Mouse (Mus musculus): ENCODE measurements around the gene Dqx1. TPM values are rescaled to one million over a fixed set of nuclear protein-coding genes. Genes with fewer than 3 reads are reported as not detected.
A peak's percentile ranks its signal among the peaks of the same experiment; 100 is the strongest.

Gene Dqx1
- polyA plus RNA-seq, 1 experiment from 2014 or later: 0.23 TPM

DNA sequence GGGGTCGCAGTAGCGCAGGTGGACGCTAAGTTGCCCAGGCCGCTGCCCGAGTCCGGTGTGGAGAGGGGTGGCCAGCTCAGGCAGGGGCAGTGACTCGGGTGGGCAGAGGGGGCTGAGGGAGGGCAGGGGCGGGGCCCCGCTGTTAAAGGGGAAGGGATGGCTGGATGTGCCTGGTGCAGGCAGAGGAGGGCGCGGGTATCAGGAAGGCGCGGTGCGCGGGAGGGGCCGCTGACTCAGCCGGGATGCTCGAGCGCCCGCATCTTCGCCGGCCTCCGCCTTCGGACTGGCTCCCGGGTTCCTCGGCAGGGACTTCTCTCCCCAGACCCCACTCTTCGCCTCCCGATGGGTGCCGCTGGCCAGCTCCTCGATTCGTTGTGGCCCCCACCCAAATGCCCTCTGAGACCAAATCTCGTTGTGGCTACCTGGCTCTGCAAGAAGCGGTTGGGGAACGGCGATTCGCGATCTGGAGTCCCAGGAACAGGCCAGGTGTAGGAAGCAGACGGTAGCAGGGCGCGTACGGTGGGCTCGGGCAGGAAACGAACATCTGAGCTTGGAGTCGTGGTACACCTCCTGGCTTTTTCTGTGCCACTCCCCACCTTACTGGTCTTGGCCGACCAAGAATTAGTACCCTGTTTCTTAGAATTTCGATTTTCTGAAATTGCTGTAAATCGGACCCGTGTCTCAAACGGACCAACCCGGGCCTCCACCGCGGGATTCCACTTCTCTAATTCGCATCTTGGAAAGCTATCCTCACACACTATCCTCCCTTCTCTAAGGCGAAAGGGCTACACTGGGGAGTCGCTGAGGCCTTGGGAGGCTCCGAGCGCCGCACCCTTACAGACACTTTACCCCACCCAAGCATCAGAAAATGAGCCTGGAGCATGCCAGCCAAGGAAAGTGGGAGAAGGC lies 12.9 kb downstream of the Dqx1 start:
- Histone ChIP-seq H3K36me3 (ENCODE audit: inconsistent target) (no peaks in the 10 kb centered on the region), H3K79me2 (ENCODE audit: inconsistent target) (no peaks in the 10 kb centered on the region), H3K27ac (no peak overlapping the region), H3K4me3 (ENCODE audit: inconsistent target) (no peak overlapping the region)
- WGBS (ENCODE audit: missing documents): 4% methylated on average over 57 of the region's 58 CpGs

DNA sequence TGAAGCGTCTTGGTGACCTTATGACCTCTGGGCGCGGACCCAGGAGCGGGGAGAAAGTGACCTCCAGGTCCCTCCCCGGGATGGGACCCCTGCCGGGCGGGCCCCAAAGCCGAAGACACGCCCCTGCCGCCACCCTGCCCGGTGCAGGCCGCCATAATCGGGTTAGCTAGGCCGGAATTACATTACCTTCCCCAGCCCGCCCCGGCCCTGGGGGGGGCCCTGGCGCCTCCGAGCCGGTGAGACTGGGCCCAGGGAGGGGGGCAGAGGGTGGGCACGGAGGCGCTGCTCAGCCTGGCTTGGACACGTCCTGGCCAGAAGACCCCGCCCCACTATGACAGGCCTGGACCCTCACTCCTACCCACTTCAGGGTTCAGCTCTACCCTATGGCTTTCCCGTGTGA lies 13.6 kb downstream of the Dqx1 start:
- Histone ChIP-seq H3K27ac (no peak overlapping the region), H3K79me2 (ENCODE audit: inconsistent target) (no peaks in the 10 kb centered on the region), H3K36me3 (ENCODE audit: inconsistent target) (no peaks in the 10 kb centered on the region), H3K4me3 (ENCODE audit: inconsistent target) (no peak overlapping the region)
- 9% methylated on average over 21 of the region's 24 CpGs for WGBS (ENCODE audit: missing documents)

DNA sequence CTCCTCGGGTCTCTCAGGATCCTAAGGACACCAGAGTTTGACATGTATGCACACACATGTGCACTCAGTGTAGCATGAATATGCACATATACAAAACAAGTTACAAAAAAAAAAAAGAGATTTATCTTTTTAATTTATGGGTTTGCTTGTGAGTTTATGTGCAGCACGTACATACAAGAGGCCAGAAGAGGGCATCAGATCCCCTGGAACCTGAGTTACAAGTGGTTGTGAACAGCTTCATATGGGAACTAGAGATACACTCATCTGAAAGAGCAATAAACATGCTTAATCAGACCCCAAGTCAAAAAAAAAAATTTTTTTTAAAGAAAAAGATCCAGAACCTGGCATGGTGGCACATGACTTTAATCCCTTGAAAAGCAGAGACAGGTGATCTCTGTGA lies 17.3 kb downstream of the Dqx1 start:
- Histone ChIP-seq H3K79me2 (ENCODE audit: inconsistent target) (peaks cover 8% of the 10 kb centered on the region; the same call in 1 of the 2 replicates), H3K4me3 (ENCODE audit: inconsistent target) (no peak overlapping the region), H3K36me3 (ENCODE audit: inconsistent target) (0 out of 2 replicates have a peak, but pooled peaks cover 3% of the 10 kb centered on the region), H3K27ac (no peak overlapping the region)
- 26% methylated on average over 2 of the region's 2 CpGs for WGBS (ENCODE audit: missing documents)

DNA sequence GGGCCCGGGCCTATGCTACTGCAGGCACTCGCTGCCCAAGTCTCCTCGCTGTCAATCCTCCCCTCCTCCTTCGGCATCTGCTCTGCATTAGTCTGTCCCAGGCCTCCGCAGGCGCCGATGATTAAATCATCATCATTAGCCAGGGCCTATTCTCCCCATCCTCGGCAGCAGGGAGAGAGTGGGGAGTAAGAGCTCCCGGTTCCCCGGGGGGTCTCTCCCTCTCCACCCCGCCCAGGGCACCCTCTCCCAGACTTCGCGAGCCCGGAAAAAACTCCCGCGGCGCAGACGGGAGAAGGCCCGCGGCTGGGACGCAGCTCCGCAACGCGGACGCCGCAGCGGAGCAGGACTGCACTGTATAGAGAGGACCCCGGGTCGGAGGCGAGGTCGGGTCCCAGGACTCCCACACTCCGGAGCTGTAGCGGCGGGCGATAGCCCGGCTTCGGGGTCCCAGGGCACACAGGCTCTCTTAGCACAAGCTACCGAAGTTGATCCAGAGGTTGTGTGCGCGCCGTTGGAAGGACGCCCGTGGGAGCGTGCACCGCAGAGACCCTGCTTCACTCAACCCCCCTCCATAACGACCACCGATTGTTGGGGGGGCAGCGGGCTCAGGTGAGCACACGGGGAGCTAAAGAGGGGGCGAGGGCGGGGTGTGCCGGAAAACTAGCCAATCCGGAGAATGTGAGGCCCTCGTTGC lies 20.1 kb downstream of the Dqx1 start, which contains the start of gene Pcgf1:
Gene Pcgf1, plus strand, starts transcription at position 240 of the 694 bp plus-strand sequence.
- H3K79me2 ChIP-seq (ENCODE audit: inconsistent target): peaks cover 8% of the 10 kb centered on the region; the same call in 1 of the 2 replicates
- H3K4me3 ChIP-seq (ENCODE audit: inconsistent target): peak within 1 kb of the TSS; percentile 58

DNA sequence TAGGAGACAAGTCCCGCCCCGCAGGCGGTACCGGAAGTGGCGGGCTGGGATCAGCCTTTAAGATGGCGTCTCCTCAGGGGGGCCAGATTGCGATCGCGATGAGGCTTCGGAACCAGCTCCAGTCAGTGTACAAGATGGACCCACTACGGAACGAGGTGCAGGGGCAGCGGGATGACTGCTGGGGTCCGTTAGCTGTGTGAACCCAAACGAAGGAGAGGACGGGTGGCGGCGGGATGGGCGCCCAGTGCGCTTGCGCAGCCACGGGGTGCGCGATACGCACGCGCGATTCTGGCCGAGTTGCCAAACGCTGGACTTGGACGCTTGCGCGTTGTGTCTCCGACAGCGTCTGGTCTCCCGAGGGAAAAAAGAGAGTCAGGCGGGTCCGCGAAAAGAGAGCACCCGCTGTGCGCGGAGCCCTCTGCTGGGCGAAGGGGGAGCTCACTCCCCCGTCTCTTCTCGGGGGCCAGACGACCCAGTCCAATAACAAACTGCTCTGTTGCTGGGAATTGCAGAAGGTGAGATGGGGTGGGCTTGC lies 20.7 kb downstream of the Dqx1 start:
- WGBS (ENCODE audit: missing documents): under 1% methylated on average over 46 of the region's 46 CpGs
- peaks cover 8% of the 10 kb centered on the region; the same call in 1 of the 2 replicates for H3K79me2 ChIP-seq (ENCODE audit: inconsistent target)
- peak overlapping the region; percentile 68 for H3K27ac ChIP-seq
- H3K4me3 ChIP-seq (ENCODE audit: inconsistent target): peak overlapping the region; percentile 58
- peaks cover 18% of the 10 kb centered on the region; the same call in 1 of the 2 replicates for H3K36me3 ChIP-seq (ENCODE audit: inconsistent target)

More for the DNA sequence above, 20.1 kb downstream of the Dqx1 start, which contains the start of gene Pcgf1:
- 2% methylated on average over 52 of the region's 54 CpGs for WGBS (ENCODE audit: missing documents)
- Histone ChIP-seq H3K36me3 (ENCODE audit: inconsistent target) (peaks cover 18% of the 10 kb centered on the region; the same call in 1 of the 2 replicates), H3K27ac (peak within 1 kb of the TSS; percentile 68)

DNA sequence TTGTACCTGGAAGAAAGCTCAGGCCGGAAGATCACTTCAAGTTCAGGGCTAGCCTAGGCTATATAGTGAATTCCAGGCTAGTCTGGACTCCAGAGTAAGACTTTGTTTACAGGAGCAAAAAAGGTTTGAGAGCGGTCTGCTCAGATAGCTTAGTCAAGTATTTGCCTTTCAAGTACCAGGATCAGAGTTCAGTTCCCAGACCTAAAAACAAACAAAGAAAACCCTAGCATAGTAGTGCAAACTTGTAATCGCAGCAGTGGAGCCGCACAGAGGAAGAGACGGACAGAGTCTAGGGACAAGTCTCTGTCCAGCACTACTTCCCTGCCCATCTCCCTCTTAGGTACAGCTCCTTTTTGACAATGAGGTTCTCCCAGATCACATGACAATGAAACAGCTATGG lies 22.6 kb downstream of the Dqx1 start:
- WGBS (ENCODE audit: missing documents): 98% methylated on average over 5 of the region's 5 CpGs
- Histone ChIP-seq H3K36me3 (ENCODE audit: inconsistent target) (peaks cover 18% of the 10 kb centered on the region; the same call in 1 of the 2 replicates), H3K27ac (no peak overlapping the region), H3K4me3 (ENCODE audit: inconsistent target) (no peak overlapping the region), H3K79me2 (ENCODE audit: inconsistent target) (peaks cover 8% of the 10 kb centered on the region; the same call in 1 of the 2 replicates)

DNA sequence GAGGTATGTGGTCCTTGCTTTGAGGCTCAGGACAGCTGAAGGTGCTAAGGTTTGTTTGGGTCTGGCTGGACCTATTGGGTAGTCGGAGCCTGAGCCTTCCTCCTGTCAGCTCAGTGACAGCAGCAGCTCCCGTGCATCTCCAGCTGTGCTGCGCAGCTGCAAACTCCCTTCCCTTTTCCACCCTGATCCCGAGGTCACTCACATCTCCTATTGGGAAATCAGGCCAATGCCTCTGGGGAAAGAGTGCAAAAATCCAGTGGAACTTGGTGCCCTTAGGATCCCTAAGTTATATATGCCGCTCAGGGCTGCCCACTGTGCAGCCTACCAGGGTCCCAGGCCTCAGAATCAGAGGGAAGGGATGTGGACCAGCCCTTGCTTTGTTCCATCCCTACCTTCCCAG lies 25.9 kb downstream of the Dqx1 start:
- peaks cover 8% of the 10 kb centered on the region; the same call in 1 of the 2 replicates for H3K79me2 ChIP-seq (ENCODE audit: inconsistent target)
- H3K4me3 ChIP-seq (ENCODE audit: inconsistent target): no peak overlapping the region
- 85% methylated on average over 5 of the region's 5 CpGs for WGBS (ENCODE audit: missing documents)

DNA sequence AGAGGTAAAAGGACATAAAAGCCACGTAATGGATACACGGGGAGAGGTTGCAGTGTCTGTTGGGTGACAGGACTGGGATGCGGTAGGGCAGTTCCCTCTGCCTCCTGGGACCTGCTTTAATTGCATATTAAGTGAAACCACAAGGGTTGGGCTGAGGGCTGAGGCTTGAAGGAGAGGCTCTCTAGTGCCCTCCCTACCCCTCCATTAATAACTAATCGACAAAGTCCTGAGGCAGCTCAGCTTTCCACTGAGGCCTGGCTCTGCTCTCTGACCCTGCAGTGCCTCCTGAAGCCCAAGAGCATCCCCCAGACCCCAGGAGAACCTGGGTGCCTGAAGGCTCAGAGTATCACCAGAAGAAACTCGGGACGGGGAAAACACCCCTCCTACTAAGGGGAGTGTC lies 26.8 kb downstream of the Dqx1 start:
- Histone ChIP-seq H3K36me3 (ENCODE audit: inconsistent target) (peaks cover 18% of the 10 kb centered on the region; the same call in 1 of the 2 replicates), H3K27ac (no peak overlapping the region), H3K79me2 (ENCODE audit: inconsistent target) (no peaks in the 10 kb centered on the region), H3K4me3 (ENCODE audit: inconsistent target) (no peak overlapping the region)
- 50% methylated on average over 6 of the region's 6 CpGs for WGBS (ENCODE audit: missing documents)

More for the DNA sequence above, 25.9 kb downstream of the Dqx1 start:
- no peak overlapping the region for H3K27ac ChIP-seq
- H3K36me3 ChIP-seq (ENCODE audit: inconsistent target): peaks cover 18% of the 10 kb centered on the region; the same call in 1 of the 2 replicates

DNA sequence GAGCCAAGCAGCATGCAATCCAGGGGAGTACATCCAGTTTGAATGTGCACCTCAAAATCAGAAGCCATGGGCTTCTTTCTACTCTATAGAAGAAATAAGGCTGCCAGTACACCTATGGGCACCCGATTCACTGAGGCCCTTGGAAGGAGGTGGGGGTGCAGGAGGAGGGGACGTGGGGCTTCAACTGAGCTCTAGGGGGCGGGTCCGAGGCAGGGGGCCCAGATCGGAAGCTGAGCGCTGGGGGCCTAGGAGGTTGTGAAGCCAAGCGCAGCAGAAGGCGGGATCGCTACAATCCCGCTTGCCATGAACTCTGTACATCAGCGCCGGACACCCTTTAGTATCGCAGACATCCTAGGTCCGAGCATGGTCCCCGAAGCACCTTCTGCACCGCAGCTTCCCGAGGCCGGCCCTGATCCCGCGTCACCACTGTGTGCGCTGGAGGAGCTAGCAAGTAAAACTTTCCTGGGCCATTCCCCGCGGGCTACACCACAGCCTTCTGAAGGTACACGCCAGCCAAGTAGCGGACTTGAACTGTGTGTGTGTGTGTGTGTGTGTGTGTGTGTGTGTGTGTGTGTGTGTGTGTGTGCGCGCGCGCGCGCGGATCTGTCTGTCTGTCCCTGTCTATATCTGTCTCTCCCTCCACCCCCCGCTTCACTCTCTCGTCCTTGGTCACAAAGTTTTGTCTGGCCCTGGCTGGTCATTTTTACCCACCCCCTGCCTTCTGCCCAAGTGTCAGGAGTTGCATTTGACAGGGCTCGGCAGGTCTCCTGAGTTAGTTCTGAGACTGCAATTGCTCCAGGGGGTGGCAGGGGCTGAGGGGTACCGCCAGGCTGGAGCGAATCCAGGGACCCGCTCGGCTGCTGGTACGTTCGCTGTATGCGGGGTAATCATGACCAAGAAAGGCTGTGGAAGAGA lies 28.7 kb downstream of the Dqx1 start, which contains the start of gene Lbx2:
Gene Lbx2, plus strand, starts transcription at position 247 of the 915 bp plus-strand sequence.
- no peak within 1 kb of the TSS; the same call in 1 of the 2 replicates for H3K4me3 ChIP-seq (ENCODE audit: inconsistent target)
- WGBS (ENCODE audit: missing documents): 13% methylated on average over 35 of the region's 42 CpGs
- no peaks in the 10 kb centered on the region for H3K79me2 ChIP-seq (ENCODE audit: inconsistent target)
- no peak within 1 kb of the TSS for H3K27ac ChIP-seq
- peaks cover 5% of the 10 kb centered on the region; the same call in 1 of the 2 replicates for H3K36me3 ChIP-seq (ENCODE audit: inconsistent target)

DNA sequence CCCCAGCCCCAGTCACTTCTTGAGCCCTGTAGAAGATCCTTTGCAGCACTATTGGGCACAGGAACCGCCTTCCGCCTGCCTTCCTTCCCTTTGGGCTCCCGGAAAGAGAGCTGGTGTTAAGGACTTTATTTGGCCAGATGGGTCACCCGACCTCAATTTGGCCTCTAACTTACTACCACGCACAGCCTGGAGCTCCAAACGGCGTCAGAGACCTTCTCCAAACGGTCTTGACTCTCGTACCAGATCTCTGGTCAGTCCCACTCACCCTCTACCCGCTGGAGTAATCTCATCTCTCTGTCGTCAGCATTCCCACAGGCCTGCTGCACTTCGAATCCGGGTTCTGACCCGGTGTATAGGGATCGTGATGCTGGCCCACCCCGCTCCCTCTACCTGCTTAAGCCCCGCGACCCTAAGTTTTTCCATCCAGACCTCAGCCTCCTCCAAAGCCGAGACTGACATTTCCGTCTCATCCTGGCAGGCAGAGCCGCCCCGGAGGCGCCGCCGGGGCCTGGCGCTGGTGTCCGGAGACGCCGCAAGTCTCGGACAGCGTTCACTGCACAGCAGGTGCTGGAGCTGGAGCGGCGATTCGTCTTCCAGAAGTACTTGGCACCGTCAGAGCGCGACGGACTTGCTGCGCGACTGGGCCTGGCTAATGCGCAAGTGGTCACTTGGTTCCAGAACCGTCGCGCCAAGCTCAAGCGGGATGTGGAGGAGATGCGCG lies 29.7 kb downstream of the Dqx1 start:
- Histone ChIP-seq H3K36me3 (ENCODE audit: inconsistent target) (no peaks in the 10 kb centered on the region), H3K4me3 (ENCODE audit: inconsistent target) (no peak overlapping the region), H3K79me2 (ENCODE audit: inconsistent target) (no peaks in the 10 kb centered on the region), H3K27ac (no peak overlapping the region)
- WGBS (ENCODE audit: missing documents): 28% methylated on average over 47 of the region's 47 CpGs

DNA sequence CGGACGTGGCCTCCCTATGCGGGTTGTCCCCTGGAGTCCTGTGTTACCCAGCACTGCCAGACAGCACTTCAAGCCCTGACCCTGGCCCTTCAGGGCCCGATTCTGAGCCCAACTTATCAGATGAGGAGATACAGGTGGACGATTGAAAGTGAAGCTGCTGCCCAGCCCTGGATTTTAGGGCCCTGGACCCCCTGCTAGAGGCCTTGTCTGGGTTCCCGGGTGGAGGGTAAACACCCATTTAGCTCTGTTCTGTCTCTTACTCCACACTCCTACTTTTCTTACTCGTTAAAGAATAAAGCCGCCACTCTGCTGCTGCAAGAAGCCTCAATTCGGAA lies 30.2 kb downstream of the Dqx1 start:
- WGBS (ENCODE audit: missing documents): 65% methylated on average over 9 of the region's 9 CpGs
- Histone ChIP-seq H3K4me3 (ENCODE audit: inconsistent target) (no peak overlapping the region), H3K79me2 (ENCODE audit: inconsistent target) (no peaks in the 10 kb centered on the region), H3K27ac (no peak overlapping the region), H3K36me3 (ENCODE audit: inconsistent target) (no peaks in the 10 kb centered on the region)

DNA sequence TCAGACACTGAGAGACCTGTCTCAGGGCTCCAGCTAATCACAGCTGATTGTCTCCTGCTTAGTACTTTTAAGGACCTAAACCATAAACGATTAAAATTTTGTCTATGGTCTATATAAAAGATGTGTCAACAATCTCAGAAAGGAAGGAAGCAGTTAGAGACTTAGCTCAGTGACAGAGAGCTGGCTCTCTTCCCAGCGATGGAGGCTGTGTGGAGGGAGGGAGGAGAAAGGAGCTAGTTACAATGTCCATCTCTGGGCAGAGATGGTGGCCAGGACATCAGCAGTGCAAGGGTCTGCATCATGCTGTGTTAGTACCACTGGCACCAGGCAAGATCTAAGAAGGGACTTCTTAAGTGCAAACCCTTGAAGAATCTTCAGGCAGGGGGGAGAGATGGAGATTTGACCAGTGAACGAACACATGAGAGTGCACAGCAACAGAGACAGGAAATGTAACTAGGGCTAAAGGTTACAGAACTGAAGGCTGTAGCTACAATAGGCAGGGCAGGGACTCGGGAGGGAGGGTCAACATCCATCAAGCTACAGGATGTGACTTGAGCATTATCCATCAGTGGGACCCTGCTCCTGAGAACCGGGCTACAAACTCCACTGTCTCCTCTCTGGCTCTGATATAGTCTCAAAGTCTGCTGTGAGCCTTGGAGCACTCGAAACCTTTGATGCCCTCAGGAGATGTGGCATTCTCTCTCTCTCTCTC lies 34.9 kb downstream of the Dqx1 start:
- 17% methylated on average over 6 of the region's 6 CpGs for WGBS (ENCODE audit: missing documents)
- no peak overlapping the region for H3K27ac ChIP-seq
- no peaks in the 10 kb centered on the region for H3K79me2 ChIP-seq (ENCODE audit: inconsistent target)
- H3K4me3 ChIP-seq (ENCODE audit: inconsistent target): no peak overlapping the region
- H3K36me3 ChIP-seq (ENCODE audit: inconsistent target): no peaks in the 10 kb centered on the region

DNA sequence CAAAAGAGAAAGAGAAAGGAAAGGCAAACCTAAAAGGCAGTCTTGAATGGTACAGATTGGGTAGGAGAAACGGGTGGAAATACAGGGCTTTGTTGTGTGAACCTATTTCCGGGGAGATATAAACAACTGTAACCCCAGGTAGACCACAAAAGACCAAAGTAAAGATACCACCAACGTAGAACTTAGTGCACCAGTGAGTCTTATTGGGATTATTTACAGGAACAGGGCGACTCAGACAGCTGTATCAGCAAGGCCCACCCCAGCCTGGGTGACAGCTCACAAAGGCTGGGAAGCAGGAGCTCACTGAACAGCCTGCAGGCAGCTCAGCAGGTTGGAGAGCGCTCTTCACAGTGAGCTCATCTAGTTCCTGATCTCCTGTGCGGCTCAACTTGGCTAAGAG lies 38.3 kb downstream of the Dqx1 start:
- Histone ChIP-seq H3K79me2 (ENCODE audit: inconsistent target) (no peaks in the 10 kb centered on the region), H3K36me3 (ENCODE audit: inconsistent target) (no peaks in the 10 kb centered on the region), H3K27ac (no peak overlapping the region), H3K4me3 (ENCODE audit: inconsistent target) (no peak overlapping the region)
- WGBS (ENCODE audit: missing documents): 81% methylated on average over 6 of the region's 6 CpGs
